Mouse (Mus musculus) heart, postnatal 0 days (tissue): Measurements from ENCODE around the gene Bcas3. TPM values are rescaled to one million over a fixed set of nuclear protein-coding genes. Genes with fewer than 3 reads are reported as not detected.

Experiments used
- ATAC-seq: fragments of 200-750 bp; cut with Nextera tagmentation; 2 replicates; pipeline ENCODE4 v1.8.0; 2017; ENCODE audit warnings: low read depth, moderate number of reproducible peaks, moderate library complexity; ENCODE audit not compliant: insufficient read depth
- DNase-seq: peaks from one replicate; pipeline ENCODE4 v3.0.0-alpha.2; 2016; ENCODE audit warnings: low spot score
- H3K27ac ChIP-seq: fragments of 300-500 bp; sonication (generic); 2 replicates; pipeline ENCODE4 v1.5.1; 2014; ENCODE audit warnings: low read depth, mild to moderate bottlenecking
- H3K27me3 ChIP-seq: fragments of 300-500 bp; sonication (generic); 2 replicates; pipeline ENCODE4 v1.6.1; 2014; ENCODE audit warnings: low read length, mixed read lengths; ENCODE audit not compliant: control insufficient read depth, insufficient read depth
- H3K36me3 ChIP-seq: fragments of 300-500 bp; sonication (generic); replicated peaks from 2 replicates; pipeline ENCODE4 v1.6.1; 2014; ENCODE audit warnings: low read length, mixed read lengths; ENCODE audit not compliant: control insufficient read depth, insufficient read depth
- H3K4me1 ChIP-seq: fragments of 300-500 bp; sonication (generic); 2 replicates; pipeline ENCODE4 v1.6.1; 2014; ENCODE audit warnings: antibody characterized with exemption; ENCODE audit not compliant: control insufficient read depth, insufficient read depth
- H3K4me2 ChIP-seq: fragments of 300-500 bp; sonication (generic); 2 replicates; pipeline ENCODE4 v1.6.1; 2014; ENCODE audit warnings: low read depth, mild to moderate bottlenecking, low read length, moderate library complexity
- H3K4me3 ChIP-seq: fragments of 300-500 bp; sonication (generic); 2 replicates; pipeline ENCODE4 v1.5.1; 2014; ENCODE audit warnings: low read depth, low read length
- H3K9ac ChIP-seq: fragments of 300-500 bp; sonication (generic); replicated peaks from 2 replicates; pipeline ENCODE4 v1.6.1; 2014; ENCODE audit warnings: low read depth, low read length, mixed read lengths
- H3K9me3 ChIP-seq: fragments of 300-500 bp; sonication (generic); replicated peaks from 2 replicates; pipeline ENCODE4 v1.6.1; 2016; ENCODE audit warnings: low read length; ENCODE audit not compliant: control insufficient read depth
- CTCF ChIP-seq: IDR thresholded peaks from 2 replicates; pipeline ENCODE4 v1.5.1; 2016; ENCODE audit warnings: antibody characterized with exemption, control low read depth, low read depth
- EP300 ChIP-seq: IDR thresholded peaks from 2 replicates; pipeline ENCODE4 v1.6.1; 2016; ENCODE audit warnings: antibody characterized with exemption, low read depth
- WGBS: fragments of 180-500 bp; shearing (Covaris S2); extraction: QIAGEN DNeasy Blood & Tissue Kit; methylation state at CpG from one replicate; pipeline ENCODE4 v1.1.7; 2014; 5-methylcytosine and 5-hydroxymethylcytosine counted together
- polyA plus RNA-seq: library from polyadenylated mRNA; unstranded; fragments of >200 nt; fragmentation: Nextera tagmentation; extraction: Ambion mirVana; gene quantifications from 2 replicates; pipeline ENCODE4 v1.2.1, GENCODE M21; 2015
- total RNA-seq: library from RNA; depleted of rRNA; stranded (reverse); fragments of >200 nt; gene quantifications from 2 replicates; pipeline ENCODE4 v1.2.3, GENCODE M21; 2014; ENCODE audit warnings: low replicate concordance

The Bcas3 gene
- total and polyA plus RNA-seq, 2 experiments from 2014 or later = 18.5 to 37.4 TPM

DNA sequence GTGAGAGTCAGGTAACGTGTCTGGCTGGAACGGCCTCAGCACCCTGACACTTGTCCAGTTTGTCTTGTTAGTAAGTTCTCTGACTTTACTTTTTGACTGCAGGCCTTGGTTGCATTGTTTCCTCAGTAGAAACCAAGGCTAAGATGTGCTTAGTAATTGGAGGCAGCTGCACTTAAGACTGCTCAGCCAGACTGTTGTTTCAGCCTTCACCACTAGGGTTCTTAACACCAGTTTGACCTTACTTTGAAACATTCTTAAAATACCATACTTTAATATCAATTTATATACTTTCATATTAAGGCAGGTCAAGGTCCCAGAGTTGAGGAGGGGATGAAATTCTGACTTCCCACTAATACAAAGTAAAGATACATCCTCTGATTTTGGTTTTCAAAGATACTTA lies 273.9 kb downstream of the Bcas3 start:
- Histone ChIP-seq H3K27ac (no peak overlapping the region), H3K4me3 (no peak overlapping the region), H3K4me2 (no peak overlapping the region), H3K27me3 (no peaks in the 10 kb centered on the region), H3K9me3 (no peaks in the 10 kb centered on the region), H3K4me1 (peaks cover 9% of the 10 kb centered on the region; the same call in 1 of the 2 replicates), H3K9ac (no peak overlapping the region), H3K36me3 (no peaks in the 10 kb centered on the region)
- ATAC-seq = no peak
- WGBS = 94% methylated on average over 2 of the region's 2 CpGs
- TF ChIP-seq CTCF (peak; percentile 12; the same call in 1 of the 2 replicates), EP300 (no peak)
- no peak for DNase-seq

DNA sequence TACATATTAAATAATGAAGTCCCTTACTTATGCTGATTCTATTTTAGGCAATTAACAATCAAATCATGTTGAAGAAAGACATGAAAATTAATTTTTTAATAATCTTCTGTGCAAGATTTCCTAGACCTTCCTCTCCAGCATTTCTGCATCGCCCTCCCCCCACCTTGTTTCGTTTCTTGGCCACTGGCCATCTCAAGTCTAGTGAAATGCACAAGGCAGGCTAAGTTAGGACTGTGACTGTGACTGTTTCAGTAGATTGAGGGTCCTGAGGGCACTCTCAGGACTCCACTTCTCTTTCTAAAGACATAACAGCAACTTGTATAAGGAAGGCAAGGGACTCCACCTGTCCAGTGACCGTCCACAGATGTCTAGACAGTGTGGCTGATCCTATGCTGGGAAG lies 274.4 kb downstream of the Bcas3 start:
- H3K4me3 ChIP-seq = no peak overlapping the region
- ATAC-seq = no peak
- H3K36me3 ChIP-seq = no peaks in the 10 kb centered on the region
- no peak overlapping the region for H3K27ac ChIP-seq
- H3K9me3 ChIP-seq = no peaks in the 10 kb centered on the region
- DNase-seq = no peak
- no peaks in the 10 kb centered on the region for H3K27me3 ChIP-seq
- 32% methylated on average over 3 of the region's 3 CpGs for WGBS
- no peak overlapping the region for H3K9ac ChIP-seq
- H3K4me1 ChIP-seq = peaks cover 9% of the 10 kb centered on the region; the same call in 1 of the 2 replicates
- no peak for TF ChIP-seq CTCF
- no peak overlapping the region for H3K4me2 ChIP-seq

DNA sequence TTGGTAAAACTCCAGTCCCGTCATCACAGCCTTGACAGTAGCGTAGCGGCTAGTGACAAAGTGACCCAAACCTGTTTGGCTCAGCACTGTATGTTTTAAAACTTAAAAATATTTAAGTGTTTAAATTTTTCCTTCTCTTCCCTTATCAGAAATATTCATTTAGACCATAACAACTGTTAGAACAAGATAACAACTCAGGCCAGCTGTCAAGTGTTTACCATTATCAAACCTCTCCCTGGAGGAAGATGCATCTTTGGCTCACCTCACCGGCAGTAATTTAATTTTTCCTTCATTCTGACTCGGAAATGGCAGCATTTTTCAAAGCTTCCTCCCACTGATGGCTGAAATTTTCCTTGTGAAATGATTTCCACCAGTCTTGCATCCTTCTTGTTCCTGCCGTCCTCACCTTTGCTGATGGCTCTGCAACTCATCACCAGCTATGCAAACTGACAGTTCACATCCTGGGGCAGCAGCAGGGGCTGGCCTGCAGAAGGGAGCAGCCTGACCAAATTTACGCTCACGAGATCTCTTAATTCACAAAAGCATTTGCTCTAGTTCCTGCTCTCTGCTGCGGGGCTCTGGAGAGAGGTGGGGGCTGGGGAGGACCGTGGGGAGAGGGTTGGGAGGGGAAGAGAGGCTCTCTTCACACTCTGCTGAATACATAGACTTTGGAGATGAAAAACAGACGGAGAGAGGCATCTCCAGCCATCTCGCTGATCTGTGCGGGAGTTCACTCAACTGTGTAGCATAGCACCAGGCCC lies 275.5 kb downstream of the Bcas3 start:
- DNase-seq = no peak
- Histone ChIP-seq H3K27ac (no peak overlapping the region), H3K4me2 (no peak overlapping the region), H3K9me3 (no peaks in the 10 kb centered on the region), H3K36me3 (no peaks in the 10 kb centered on the region), H3K4me1 (peaks cover 9% of the 10 kb centered on the region; the same call in 1 of the 2 replicates), H3K27me3 (no peaks in the 10 kb centered on the region), H3K4me3 (no peak overlapping the region), H3K9ac (no peak overlapping the region)
- 57% methylated on average over 13 of the region's 13 CpGs for WGBS
- no peak for ATAC-seq
- no peak for TF ChIP-seq CTCF
- no peak for TF ChIP-seq EP300

DNA sequence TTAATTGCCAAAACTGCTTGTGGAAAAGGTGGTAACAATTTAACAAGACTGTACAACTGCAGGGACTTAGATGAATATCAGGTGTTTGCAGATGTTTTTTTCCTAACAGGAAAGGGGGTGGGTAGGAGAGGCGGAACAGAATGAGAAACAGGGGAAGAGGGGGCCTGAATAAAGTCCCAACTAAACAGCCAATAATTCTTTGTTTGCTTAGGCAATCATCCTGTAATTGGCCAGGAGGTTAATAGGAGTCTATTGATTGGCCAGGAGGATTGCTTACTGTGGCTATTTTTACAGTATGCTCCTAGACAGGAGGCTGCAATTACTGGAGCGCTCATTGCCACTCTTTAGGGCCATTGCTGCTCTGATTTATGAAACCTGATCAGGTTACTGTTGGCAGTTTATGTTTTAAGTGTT lies 279.6 kb downstream of the Bcas3 start:
- H3K27ac ChIP-seq = no peak overlapping the region
- peaks cover 1% of the 10 kb centered on the region; the same call in 1 of the 2 replicates for H3K4me1 ChIP-seq
- TF ChIP-seq CTCF (no peak), EP300 (no peak)
- no peaks in the 10 kb centered on the region for H3K36me3 ChIP-seq
- WGBS = 68% methylated on average over 2 of the region's 2 CpGs
- no peak overlapping the region for H3K4me2 ChIP-seq
- DNase-seq (no peak), ATAC-seq (no peak)
- no peaks in the 10 kb centered on the region for H3K9me3 ChIP-seq
- H3K4me3 ChIP-seq = no peak overlapping the region
- no peaks in the 10 kb centered on the region for H3K27me3 ChIP-seq
- no peak overlapping the region for H3K9ac ChIP-seq

DNA sequence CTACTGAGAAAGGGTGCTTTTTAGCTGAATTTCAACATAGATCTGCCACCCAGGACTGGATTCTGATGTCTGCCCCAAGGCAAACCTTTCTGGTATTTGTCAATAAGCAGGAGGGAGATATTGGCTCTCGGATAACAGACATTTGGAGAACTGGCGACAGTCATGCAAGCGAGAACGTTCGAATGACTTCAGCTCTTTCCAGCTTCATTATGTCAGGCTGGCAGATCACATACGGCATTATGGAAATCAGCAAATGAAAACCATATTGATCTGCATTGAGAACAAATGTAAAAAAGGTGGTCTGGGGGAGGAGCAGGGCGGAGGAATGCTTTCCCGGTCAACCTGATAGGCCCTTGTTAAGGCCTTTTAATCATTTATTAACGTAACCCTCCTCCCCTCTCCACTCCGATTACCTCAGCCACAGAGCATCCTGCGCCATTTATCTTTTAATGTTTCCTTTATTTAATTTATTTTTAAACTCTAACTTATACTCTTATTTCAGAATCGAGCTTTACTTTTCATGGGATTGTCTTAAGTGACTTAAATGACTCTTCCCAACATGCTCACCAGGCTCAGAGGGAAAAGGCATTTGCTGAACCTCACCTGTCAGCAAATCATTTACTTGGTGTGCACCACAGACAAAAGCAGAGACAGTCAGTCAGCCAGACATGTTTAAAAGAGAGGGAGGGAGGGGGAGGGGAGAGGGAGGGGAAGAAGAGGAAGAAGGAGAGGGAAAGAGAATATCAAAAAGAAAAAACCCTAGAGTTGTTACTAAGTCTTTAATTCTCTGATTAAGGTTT lies 285.9 kb downstream of the Bcas3 start:
- 68% methylated on average over 12 of the region's 12 CpGs for WGBS
- H3K9ac ChIP-seq = no peak overlapping the region

More for the DNA sequence above, 285.9 kb downstream of the Bcas3 start:
- H3K27ac ChIP-seq = no peak overlapping the region
- ATAC-seq (no peak), DNase-seq (no peak)
- no peaks in the 10 kb centered on the region for H3K27me3 ChIP-seq
- no peaks in the 10 kb centered on the region for H3K36me3 ChIP-seq
- H3K4me2 ChIP-seq = no peak overlapping the region
- no peak overlapping the region for H3K4me3 ChIP-seq
- no peaks in the 10 kb centered on the region for H3K9me3 ChIP-seq
- peaks cover under 1% of the 10 kb centered on the region; the same call in 1 of the 2 replicates for H3K4me1 ChIP-seq
- no peak for TF ChIP-seq EP300
- no peak for TF ChIP-seq CTCF
